Mouse (Mus musculus): ENCODE measurements around the gene Klhdc10.

DNA sequence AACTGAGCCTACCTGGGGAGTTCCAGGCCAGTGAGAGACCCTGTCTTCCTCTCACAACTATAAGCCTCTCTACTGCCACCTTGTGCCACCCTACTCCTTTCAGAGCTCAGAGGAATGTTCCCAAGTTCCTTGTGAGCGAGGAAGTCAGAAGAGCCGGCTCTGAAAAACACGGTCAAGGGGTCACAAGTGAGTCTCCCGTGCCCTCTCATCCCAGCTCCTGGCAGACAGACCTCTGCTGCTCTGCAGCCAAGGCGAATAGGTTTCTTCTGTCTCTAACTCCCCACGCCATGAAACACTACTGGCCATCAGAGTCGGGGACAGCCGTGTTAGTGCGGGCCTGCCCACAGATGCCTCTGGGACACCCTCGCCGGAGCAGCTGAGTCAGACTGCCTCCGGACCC is 67.0 kb downstream of the Klhdc10 start:
- TF ChIP-seq CTCF (IDR thresholded peaks at IDR 0.05; ENCODE audit: extremely low read depth, insufficient read length, insufficient replicate concordance, low read depth, low read length): peak; percentile 27; the same call in 1 of the 2 replicates
- TF ChIP-seq POLR2A (IDR thresholded peaks at IDR 0.05; ENCODE audit: low read depth, low read length): no peak
